Mouse (Mus musculus): Measurements from ENCODE around the gene Prss46. TPM values are rescaled to one million over a fixed set of nuclear protein-coding genes. Genes with fewer than 3 reads are reported as not detected.

Gene Prss46
- polyA plus RNA-seq (2017; shearing (Covaris generic)) = not detected

DNA sequence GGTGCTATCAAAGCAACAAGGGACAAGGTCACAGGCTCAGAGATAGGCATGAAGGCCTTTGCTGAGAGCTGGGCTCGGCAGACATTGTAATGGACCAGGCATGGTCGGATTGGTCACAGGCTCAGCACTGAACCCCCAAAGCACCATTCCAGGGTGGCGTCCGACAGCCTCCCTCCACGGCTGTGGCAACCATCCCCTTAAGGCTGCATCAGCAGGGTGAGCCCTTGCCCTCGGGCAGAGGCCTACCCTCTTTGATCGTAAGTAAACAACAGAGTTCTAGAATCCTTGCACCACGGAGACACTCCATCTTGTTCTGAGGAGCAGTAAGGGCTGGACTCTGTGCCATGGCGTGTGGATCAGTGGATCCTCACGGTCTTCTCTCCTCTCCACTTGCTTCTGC, at the start of gene Prss46:
Gene Prss46, plus strand, starts transcription at position 301 of the 400 bp plus-strand sequence.

DNA sequence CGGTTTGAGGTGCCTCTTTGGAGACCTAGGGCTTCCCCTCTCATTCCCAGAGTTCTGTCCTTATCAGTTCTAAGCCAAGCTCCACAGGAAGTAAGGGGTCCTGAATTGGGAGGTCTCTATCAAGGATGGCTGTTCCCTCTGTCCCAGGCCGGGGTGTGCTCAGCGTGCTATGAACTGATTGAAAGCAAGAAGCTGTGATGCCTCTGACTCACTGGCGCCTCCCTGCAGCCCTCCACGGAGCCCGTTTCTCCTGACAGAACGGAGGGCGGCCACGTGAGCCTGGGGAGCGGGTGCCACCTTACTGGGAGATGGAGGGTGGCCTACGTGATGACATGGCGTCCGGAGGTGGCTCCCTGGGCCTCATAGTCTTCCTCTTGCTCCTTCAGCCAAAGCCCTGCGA, 46.4 kb upstream of the Prss46 start, which contains the start of gene Prss42:
Gene Prss42, plus strand, starts transcription at position 301 of the 400 bp plus-strand sequence.

GRCm38 (mm10) chr9:110813789-110814188, 30.5 kb upstream of the Prss46 start, which contains the start of gene Prss44:
Gene Prss44, plus strand, starts transcription at chr9:110813994.

DNA sequence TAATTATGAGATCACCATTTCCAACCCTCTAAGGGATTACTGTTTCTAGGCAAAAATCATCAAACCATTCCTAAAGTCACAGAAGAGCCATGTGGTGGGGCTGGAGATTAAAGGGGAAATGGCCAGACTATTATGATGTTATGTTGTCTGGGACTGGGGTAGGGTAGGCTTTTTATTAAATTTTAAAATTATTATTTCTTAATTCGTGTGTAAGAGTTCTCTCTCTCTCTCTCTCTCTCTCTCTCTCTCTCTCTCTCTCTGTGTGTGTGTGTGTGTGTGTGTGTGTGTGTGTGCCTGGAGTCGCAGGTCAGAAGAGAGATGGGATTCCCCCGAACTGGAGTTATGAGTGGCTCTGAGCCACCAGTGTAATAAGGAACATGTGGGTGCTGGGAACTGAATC, 17.9 kb upstream of the Prss46 start, which contains the start of gene Prss43:
Gene Prss43, plus strand, starts transcription at position 301 of the 400 bp plus-strand sequence.

GRCm38 (mm10) chr9:110834411-110834810, 9.9 kb upstream of the Prss46 start, which contains the start of gene Prss45:
Gene Prss45, plus strand, starts transcription at chr9:110834588.

DNA sequence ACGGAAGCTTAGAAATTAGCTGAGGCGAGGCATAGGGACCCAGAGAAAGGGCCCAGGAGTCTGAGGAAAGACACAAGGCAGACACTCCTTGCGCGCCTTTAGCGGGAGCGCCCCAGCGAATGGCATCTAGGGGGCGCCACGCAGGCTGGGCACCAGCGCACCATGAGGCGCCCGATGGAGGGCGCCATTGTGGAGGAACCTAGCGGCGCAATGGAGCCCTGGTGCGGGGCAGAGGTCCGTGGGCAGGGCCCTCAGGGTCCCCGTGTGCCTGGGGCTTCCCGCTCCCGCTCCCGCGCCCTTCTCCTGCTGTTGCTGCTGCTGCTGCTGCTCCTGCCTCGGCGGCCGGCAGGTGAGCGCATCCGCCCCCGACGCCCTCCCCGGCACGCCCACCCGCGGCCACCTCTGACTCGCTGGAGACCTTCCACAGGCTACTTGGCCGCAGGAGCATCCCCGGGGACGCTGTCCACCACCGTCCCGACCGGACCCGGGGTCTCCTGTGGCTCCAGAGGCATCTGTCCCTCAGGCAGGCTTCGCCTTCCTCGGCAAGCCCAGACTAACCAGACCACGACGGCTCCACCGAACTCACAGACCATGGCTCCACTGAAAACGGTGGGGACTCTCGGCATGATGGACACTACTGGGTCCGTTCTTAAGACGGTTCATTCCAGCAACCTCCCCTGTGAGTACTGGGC, 13.6 kb downstream of the Prss46 start, which contains the start of gene Prss50:
Gene Prss50, plus strand, starts transcription at position 187 of the 692 bp plus-strand sequence.

GRCm38 (mm10) chr9:110879191-110879920, 35.0 kb downstream of the Prss46 start, which contains the start of gene Als2cl:
Gene Als2cl, plus strand, starts transcription at chr9:110879870.

DNA sequence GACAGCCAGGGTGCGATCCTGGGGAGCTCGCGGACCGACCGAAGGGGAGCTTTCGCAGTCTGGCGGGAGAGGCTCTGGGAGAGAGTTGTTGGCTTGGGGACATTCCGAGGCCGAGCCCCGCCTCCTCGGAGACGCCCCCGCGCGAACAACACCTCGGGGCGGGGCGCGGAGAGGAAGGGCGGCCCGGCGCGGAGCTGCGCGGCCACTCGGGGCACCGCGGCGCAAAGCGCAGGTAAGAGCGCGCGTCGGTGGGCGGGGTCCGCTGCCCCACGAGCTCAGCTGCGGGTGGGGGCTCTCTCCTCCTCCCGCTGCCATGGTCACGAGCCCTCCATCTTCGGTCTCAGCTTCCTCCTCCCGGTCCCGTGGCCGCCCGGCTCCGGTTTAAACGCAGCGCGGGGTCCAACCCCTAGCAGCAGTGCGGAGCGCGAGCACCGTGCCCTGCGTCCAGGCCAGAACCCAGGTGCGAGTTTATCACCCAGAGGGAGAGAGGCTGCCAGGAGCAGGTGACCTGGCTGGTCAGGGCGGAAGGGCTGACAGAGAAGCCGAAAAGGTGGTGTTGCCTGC, 35.8 kb downstream of the Prss46 start, which contains the start of gene Tmie:
Gene Tmie, minus strand, starts transcription at position 116 of the 564 bp plus-strand sequence.

Other genes starting within 250 kb of the Prss46 start
- 2.5 TPM for gene Nradd, start 220.1 kb upstream of the Prss46 start, polyA plus RNA-seq (2017; shearing (Covaris generic))
- 86.4 TPM for gene Nbeal2, start 190.3 kb upstream of the Prss46 start, polyA plus RNA-seq (2017; shearing (Covaris generic))
- gene Ccdc12, start 188.0 kb upstream of the Prss46 start, polyA plus RNA-seq (2017; shearing (Covaris generic)) = 200 TPM
- not detected for gene Myl3, start 102.6 kb upstream of the Prss46 start, polyA plus RNA-seq (2017; shearing (Covaris generic))
- 0.34 TPM for gene Pth1r, start 97.4 kb upstream of the Prss46 start, polyA plus RNA-seq (2017; shearing (Covaris generic))
- gene Prss42, start 46.3 kb upstream of the Prss46 start, polyA plus RNA-seq (2017; shearing (Covaris generic)) = not detected
- gene Prss44, start 30.5 kb upstream of the Prss46 start, polyA plus RNA-seq (2017; shearing (Covaris generic)) = 0.91 TPM
- 0.38 TPM for gene Prss43, start 17.8 kb upstream of the Prss46 start, polyA plus RNA-seq (2017; shearing (Covaris generic))
- not detected for gene Prss45, start 9.9 kb upstream of the Prss46 start, polyA plus RNA-seq (2017; shearing (Covaris generic))
- not detected for gene Prss50, start 13.5 kb downstream of the Prss46 start, polyA plus RNA-seq (2017; shearing (Covaris generic))
- 21.2 TPM for gene Als2cl, start 35.4 kb downstream of the Prss46 start, polyA plus RNA-seq (2017; shearing (Covaris generic))
- gene Tmie, start 35.6 kb downstream of the Prss46 start, polyA plus RNA-seq (2017; shearing (Covaris generic)) = 0.79 TPM
- gene Fam240a, start 72.4 kb downstream of the Prss46 start, polyA plus RNA-seq (2017; shearing (Covaris generic)) = not detected
- 0.88 TPM for gene Tdgf1, start 101.7 kb downstream of the Prss46 start, polyA plus RNA-seq (2017; shearing (Covaris generic))
- not detected for gene Lrrc2, start 107.0 kb downstream of the Prss46 start, polyA plus RNA-seq (2017; shearing (Covaris generic))
- gene Rtp3, start 146.1 kb downstream of the Prss46 start, polyA plus RNA-seq (2017; shearing (Covaris generic)) = not detected
- gene Ltf, start 174.8 kb downstream of the Prss46 start, polyA plus RNA-seq (2017; shearing (Covaris generic)) = not detected
- 17.9 TPM for gene Ccrl2, start 213.0 kb downstream of the Prss46 start, polyA plus RNA-seq (2017; shearing (Covaris generic))

All from effector memory CD4-positive, alpha-beta T cell, adult 7 months (primary cell).